Mouse (Mus musculus): Measurements from ENCODE around the gene Dtx3. TPM values are rescaled to one million over a fixed set of nuclear protein-coding genes. Genes with fewer than 3 reads are reported as not detected.
"Not testable (repeated sequence)": the region's sequence is repeated elsewhere in the genome, so short reads cannot be mapped to it uniquely, and the experiment has no call there.

The Dtx3 gene
- polyA plus RNA-seq, 1 experiment from 2014 or later, result 115 TPM

- no peaks in the 10 kb centered on the region for H3K9me3 ChIP-seq
- H3K4me3 ChIP-seq, result no peak overlapping the region
- no peaks in the 10 kb centered on the region for H3K27me3 ChIP-seq (replicated peaks; ENCODE audit: low read depth, poor library complexity, severe bottlenecking)
- H3K4me1 ChIP-seq, result no peaks in the 10 kb centered on the region
- 89% methylated on average over 1 of the region's 1 CpGs for WGBS
- no peak for DNase-seq (ENCODE audit: low spot score)
- H3K27ac ChIP-seq (replicated peaks), result no peak overlapping the region
- H3K36me3 ChIP-seq (replicated peaks), result no peaks in the 10 kb centered on the region
These were observed 39.4 kb downstream of the Dtx3 start for GRCm38 (mm10) chr10:127156089-127156488.

- H3K4me1 ChIP-seq, result no peaks in the 10 kb centered on the region
- H3K9me3 ChIP-seq, result no peaks in the 10 kb centered on the region
- no peak overlapping the region for H3K4me3 ChIP-seq
- no peak for DNase-seq (ENCODE audit: low spot score)
- no peaks in the 10 kb centered on the region for H3K27me3 ChIP-seq (replicated peaks; ENCODE audit: low read depth, poor library complexity, severe bottlenecking)
- 90% methylated on average over 5 of the region's 5 CpGs for WGBS
- no peak overlapping the region for H3K27ac ChIP-seq (replicated peaks)
- no peaks in the 10 kb centered on the region for H3K36me3 ChIP-seq (replicated peaks)
These were observed 40.9 kb downstream of the Dtx3 start for GRCm38 (mm10) chr10:127154652-127155051.

- 94% methylated on average over 2 of the region's 2 CpGs for WGBS
- H3K27ac ChIP-seq (replicated peaks), result no peak overlapping the region
These were observed 41.3 kb downstream of the Dtx3 start for GRCm38 (mm10) chr10:127154241-127154640.

GRCm38 (mm10) chr10:127153323-127153722, 42.2 kb downstream of the Dtx3 start:
- DNase-seq (ENCODE audit: low spot score), result no peak
- Histone ChIP-seq H3K36me3 (replicated peaks) (no peaks in the 10 kb centered on the region), H3K9me3 (no peaks in the 10 kb centered on the region), H3K4me1 (no peaks in the 10 kb centered on the region), H3K4me3 (no peak overlapping the region), H3K27me3 (replicated peaks; ENCODE audit: low read depth, poor library complexity, severe bottlenecking) (no peaks in the 10 kb centered on the region), H3K27ac (replicated peaks) (no peak overlapping the region)
- WGBS, result 93% methylated on average over 7 of the region's 7 CpGs

More at GRCm38 (mm10) chr10:127154241-127154640, 41.3 kb downstream of the Dtx3 start:
- no peaks in the 10 kb centered on the region for H3K27me3 ChIP-seq (replicated peaks; ENCODE audit: low read depth, poor library complexity, severe bottlenecking)
- H3K4me1 ChIP-seq, result no peaks in the 10 kb centered on the region
- DNase-seq (ENCODE audit: low spot score), result no peak
- no peak overlapping the region for H3K4me3 ChIP-seq
- no peaks in the 10 kb centered on the region for H3K9me3 ChIP-seq
- no peaks in the 10 kb centered on the region for H3K36me3 ChIP-seq (replicated peaks)

- WGBS, result 88% methylated on average over 10 of the region's 10 CpGs
- H3K4me3 ChIP-seq, result not testable (repeated sequence)
These were observed 43.0 kb downstream of the Dtx3 start for GRCm38 (mm10) chr10:127152556-127152955.

GRCm38 (mm10) chr10:127151233-127151632, 44.3 kb downstream of the Dtx3 start:
- H3K36me3 ChIP-seq (replicated peaks); H3K4me1 ChIP-seq; H3K4me3 ChIP-seq; H3K27ac ChIP-seq (replicated peaks); DNase-seq (ENCODE audit: low spot score); H3K9me3 ChIP-seq; H3K27me3 ChIP-seq (replicated peaks; ENCODE audit: low read depth, poor library complexity, severe bottlenecking): not testable (repeated sequence)
- 88% methylated on average over 3 of the region's 3 CpGs for WGBS

More at GRCm38 (mm10) chr10:127152556-127152955, 43.0 kb downstream of the Dtx3 start:
- not testable (repeated sequence) for H3K36me3 ChIP-seq (replicated peaks); H3K9me3 ChIP-seq; H3K4me1 ChIP-seq; H3K27me3 ChIP-seq (replicated peaks; ENCODE audit: low read depth, poor library complexity, severe bottlenecking); H3K27ac ChIP-seq (replicated peaks); DNase-seq (ENCODE audit: low spot score)

- Histone ChIP-seq H3K36me3 (replicated peaks) (no peaks in the 10 kb centered on the region), H3K4me3 (no peak overlapping the region), H3K9me3 (no peaks in the 10 kb centered on the region), H3K4me1 (no peaks in the 10 kb centered on the region), H3K27me3 (replicated peaks; ENCODE audit: low read depth, poor library complexity, severe bottlenecking) (no peaks in the 10 kb centered on the region), H3K27ac (replicated peaks) (no peak overlapping the region)
- WGBS, result 86% methylated on average over 4 of the region's 4 CpGs
- DNase-seq (ENCODE audit: low spot score), result no peak
These were observed 45.1 kb downstream of the Dtx3 start for GRCm38 (mm10) chr10:127150471-127150872.

GRCm38 (mm10) chr10:127147135-127147534, 48.4 kb downstream of the Dtx3 start:
- Histone ChIP-seq H3K9me3 (no peaks in the 10 kb centered on the region), H3K27ac (replicated peaks) (no peak overlapping the region), H3K4me3 (no peak overlapping the region), H3K4me1 (no peaks in the 10 kb centered on the region), H3K27me3 (replicated peaks; ENCODE audit: low read depth, poor library complexity, severe bottlenecking) (no peaks in the 10 kb centered on the region), H3K36me3 (replicated peaks) (no peaks in the 10 kb centered on the region)
- 84% methylated on average over 6 of the region's 6 CpGs for WGBS
- no peak for DNase-seq (ENCODE audit: low spot score)

GRCm38 (mm10) chr10:127145303-127145702, 50.2 kb downstream of the Dtx3 start:
- H3K9me3 ChIP-seq, result no peaks in the 10 kb centered on the region
- no peaks in the 10 kb centered on the region for H3K27me3 ChIP-seq (replicated peaks; ENCODE audit: low read depth, poor library complexity, severe bottlenecking)
- WGBS, result 86% methylated on average over 5 of the region's 5 CpGs
- H3K36me3 ChIP-seq (replicated peaks), result no peaks in the 10 kb centered on the region
- H3K27ac ChIP-seq (replicated peaks), result no peak overlapping the region
- no peak for DNase-seq (ENCODE audit: low spot score)
- H3K4me1 ChIP-seq, result no peaks in the 10 kb centered on the region
- H3K4me3 ChIP-seq, result no peak overlapping the region

GRCm38 (mm10) chr10:127144536-127144935, 51.0 kb downstream of the Dtx3 start:
- Histone ChIP-seq H3K9me3 (no peaks in the 10 kb centered on the region), H3K4me1 (no peaks in the 10 kb centered on the region), H3K27ac (replicated peaks) (no peak overlapping the region), H3K4me3 (no peak overlapping the region), H3K27me3 (replicated peaks; ENCODE audit: low read depth, poor library complexity, severe bottlenecking) (no peaks in the 10 kb centered on the region), H3K36me3 (replicated peaks) (no peaks in the 10 kb centered on the region)
- DNase-seq (ENCODE audit: low spot score), result no peak
- WGBS, result 93% methylated on average over 7 of the region's 7 CpGs

GRCm38 (mm10) chr10:127143228-127143627, 52.3 kb downstream of the Dtx3 start:
- H3K4me3 ChIP-seq, result no peak overlapping the region
- H3K36me3 ChIP-seq (replicated peaks), result no peaks in the 10 kb centered on the region
- H3K9me3 ChIP-seq, result no peaks in the 10 kb centered on the region
- 84% methylated on average over 8 of the region's 8 CpGs for WGBS
- H3K27me3 ChIP-seq (replicated peaks; ENCODE audit: low read depth, poor library complexity, severe bottlenecking), result no peaks in the 10 kb centered on the region
- H3K27ac ChIP-seq (replicated peaks), result no peak overlapping the region
- H3K4me1 ChIP-seq, result no peaks in the 10 kb centered on the region
- no peak for DNase-seq (ENCODE audit: low spot score)

- no peak for DNase-seq (ENCODE audit: low spot score)
- H3K9me3 ChIP-seq, result no peaks in the 10 kb centered on the region
- no peaks in the 10 kb centered on the region for H3K27me3 ChIP-seq (replicated peaks; ENCODE audit: low read depth, poor library complexity, severe bottlenecking)
- 81% methylated on average over 8 of the region's 8 CpGs for WGBS
- H3K36me3 ChIP-seq (replicated peaks), result no peaks in the 10 kb centered on the region
- no peaks in the 10 kb centered on the region for H3K4me1 ChIP-seq
- H3K4me3 ChIP-seq, result no peak overlapping the region
- H3K27ac ChIP-seq (replicated peaks), result no peak overlapping the region
These were observed 54.0 kb downstream of the Dtx3 start for GRCm38 (mm10) chr10:127141500-127141899.

- WGBS, result 87% methylated on average over 11 of the region's 11 CpGs
- Histone ChIP-seq H3K27ac (replicated peaks) (no peak overlapping the region), H3K4me3 (no peak overlapping the region), H3K27me3 (replicated peaks; ENCODE audit: low read depth, poor library complexity, severe bottlenecking) (no peaks in the 10 kb centered on the region), H3K9me3 (no peaks in the 10 kb centered on the region), H3K36me3 (replicated peaks) (no peaks in the 10 kb centered on the region), H3K4me1 (no peaks in the 10 kb centered on the region)
- DNase-seq (ENCODE audit: low spot score), result no peak
These were observed 54.6 kb downstream of the Dtx3 start for GRCm38 (mm10) chr10:127140971-127141370.
